Mouse (Mus musculus): ENCODE measurements around the gene Zfp990. TPM values are rescaled to one million over a fixed set of nuclear protein-coding genes. Genes with fewer than 3 reads are reported as not detected.
"Not testable (repeated sequence)": the region's sequence is repeated elsewhere in the genome, so short reads cannot be mapped to it uniquely, and the experiment has no call there.

Gene Zfp990
- 1.6 TPM in 1 of 2 replicates, not detected in the other for polyA plus RNA-seq (2012; rRNA removed)

GRCm38 (mm10) chr4:145510459-145510858 lies at the start of gene Zfp990:
TSS of gene Zfp990 (plus strand) at chr4:145510759.
- H3K27ac ChIP-seq (ENCODE audit: control insufficient read depth, insufficient read depth, low read depth, low read length); H3K4me1 ChIP-seq (ENCODE audit: control insufficient read depth, insufficient read depth, low read length); H3K27me3 ChIP-seq (ENCODE audit: control insufficient read depth, insufficient read depth, low read length); H3K36me3 ChIP-seq (ENCODE audit: control insufficient read depth, insufficient read depth, low read length); H3K4me3 ChIP-seq (ENCODE audit: control insufficient read depth, low read depth, low read length): not testable (repeated sequence)

GRCm38 (mm10) chr4:145463553-145464253 lies 46.9 kb upstream of the Zfp990 start:
- H3K36me3 ChIP-seq (ENCODE audit: control insufficient read depth, insufficient read depth, low read length); H3K4me1 ChIP-seq (ENCODE audit: control insufficient read depth, insufficient read depth, low read length); H3K27me3 ChIP-seq (ENCODE audit: control insufficient read depth, insufficient read depth, low read length): not testable (repeated sequence)
- H3K4me3 ChIP-seq (ENCODE audit: control insufficient read depth, low read depth, low read length), result peak overlapping the region; percentile 87
- peak overlapping the region; percentile 81 for H3K27ac ChIP-seq (ENCODE audit: control insufficient read depth, insufficient read depth, low read depth, low read length)

GRCm38 (mm10) chr4:145478128-145478527 lies 32.4 kb upstream of the Zfp990 start:
- H3K36me3 ChIP-seq (ENCODE audit: control insufficient read depth, insufficient read depth, low read length), result no peaks in the 10 kb centered on the region
- no peaks in the 10 kb centered on the region for H3K27me3 ChIP-seq (ENCODE audit: control insufficient read depth, insufficient read depth, low read length)
- no peaks in the 10 kb centered on the region for H3K4me1 ChIP-seq (ENCODE audit: control insufficient read depth, insufficient read depth, low read length)
- no peak for TF ChIP-seq POLR2A (IDR thresholded peaks at IDR 0.05; ENCODE audit: control insufficient read depth, low read depth, low read length)
- no peak overlapping the region for H3K27ac ChIP-seq (ENCODE audit: control insufficient read depth, insufficient read depth, low read depth, low read length)
- no peak overlapping the region for H3K4me3 ChIP-seq (ENCODE audit: control insufficient read depth, low read depth, low read length)

GRCm38 (mm10) chr4:145480699-145481098 lies 29.9 kb upstream of the Zfp990 start:
- not testable (repeated sequence) for H3K27ac ChIP-seq (ENCODE audit: control insufficient read depth, insufficient read depth, low read depth, low read length); H3K4me1 ChIP-seq (ENCODE audit: control insufficient read depth, insufficient read depth, low read length); H3K4me3 ChIP-seq (ENCODE audit: control insufficient read depth, low read depth, low read length); H3K36me3 ChIP-seq (ENCODE audit: control insufficient read depth, insufficient read depth, low read length); H3K27me3 ChIP-seq (ENCODE audit: control insufficient read depth, insufficient read depth, low read length)

- TF ChIP-seq CTCF (IDR thresholded peaks at IDR 0.05; ENCODE audit: control insufficient read depth, insufficient read depth, insufficient replicate concordance, low read depth, low read length) (no peak), POLR2A (IDR thresholded peaks at IDR 0.05; ENCODE audit: control insufficient read depth, low read depth, low read length) (no peak)
- Histone ChIP-seq H3K36me3 (ENCODE audit: control insufficient read depth, insufficient read depth, low read length) (no peaks in the 10 kb centered on the region), H3K27me3 (ENCODE audit: control insufficient read depth, insufficient read depth, low read length) (no peaks in the 10 kb centered on the region), H3K4me1 (ENCODE audit: control insufficient read depth, insufficient read depth, low read length) (no peaks in the 10 kb centered on the region), H3K27ac (ENCODE audit: control insufficient read depth, insufficient read depth, low read depth, low read length) (no peak overlapping the region), H3K4me3 (ENCODE audit: control insufficient read depth, low read depth, low read length) (no peak overlapping the region)
Observed at GRCm38 (mm10) chr4:145489396-145489795, 21.2 kb upstream of the Zfp990 start.

GRCm38 (mm10) chr4:145492132-145492531 lies 18.4 kb upstream of the Zfp990 start:
- H3K4me3 ChIP-seq (ENCODE audit: control insufficient read depth, low read depth, low read length), result no peak overlapping the region
- no peak overlapping the region for H3K27ac ChIP-seq (ENCODE audit: control insufficient read depth, insufficient read depth, low read depth, low read length)
- no peaks in the 10 kb centered on the region for H3K27me3 ChIP-seq (ENCODE audit: control insufficient read depth, insufficient read depth, low read length)
- H3K36me3 ChIP-seq (ENCODE audit: control insufficient read depth, insufficient read depth, low read length), result no peaks in the 10 kb centered on the region
- no peaks in the 10 kb centered on the region for H3K4me1 ChIP-seq (ENCODE audit: control insufficient read depth, insufficient read depth, low read length)
- TF ChIP-seq CTCF (IDR thresholded peaks at IDR 0.05; ENCODE audit: control insufficient read depth, insufficient read depth, insufficient replicate concordance, low read depth, low read length), result no peak
- no peak for TF ChIP-seq POLR2A (IDR thresholded peaks at IDR 0.05; ENCODE audit: control insufficient read depth, low read depth, low read length)

GRCm38 (mm10) chr4:145493316-145493715 lies 17.2 kb upstream of the Zfp990 start:
- H3K4me1 ChIP-seq (ENCODE audit: control insufficient read depth, insufficient read depth, low read length); H3K4me3 ChIP-seq (ENCODE audit: control insufficient read depth, low read depth, low read length); H3K27ac ChIP-seq (ENCODE audit: control insufficient read depth, insufficient read depth, low read depth, low read length); H3K27me3 ChIP-seq (ENCODE audit: control insufficient read depth, insufficient read depth, low read length); H3K36me3 ChIP-seq (ENCODE audit: control insufficient read depth, insufficient read depth, low read length): not testable (repeated sequence)

GRCm38 (mm10) chr4:145514637-145515036 lies 4.1 kb downstream of the Zfp990 start:
- not testable (repeated sequence) for H3K4me1 ChIP-seq (ENCODE audit: control insufficient read depth, insufficient read depth, low read length); H3K36me3 ChIP-seq (ENCODE audit: control insufficient read depth, insufficient read depth, low read length); H3K4me3 ChIP-seq (ENCODE audit: control insufficient read depth, low read depth, low read length); H3K27ac ChIP-seq (ENCODE audit: control insufficient read depth, insufficient read depth, low read depth, low read length); H3K27me3 ChIP-seq (ENCODE audit: control insufficient read depth, insufficient read depth, low read length)

- not testable (repeated sequence) for H3K4me1 ChIP-seq (ENCODE audit: control insufficient read depth, insufficient read depth, low read length); H3K36me3 ChIP-seq (ENCODE audit: control insufficient read depth, insufficient read depth, low read length); H3K4me3 ChIP-seq (ENCODE audit: control insufficient read depth, low read depth, low read length); H3K27ac ChIP-seq (ENCODE audit: control insufficient read depth, insufficient read depth, low read depth, low read length); H3K27me3 ChIP-seq (ENCODE audit: control insufficient read depth, insufficient read depth, low read length)
Observed at GRCm38 (mm10) chr4:145515776-145516565, 5.4 kb downstream of the Zfp990 start.

GRCm38 (mm10) chr4:145517391-145517790 lies 6.8 kb downstream of the Zfp990 start:
- H3K27ac ChIP-seq (ENCODE audit: control insufficient read depth, insufficient read depth, low read depth, low read length); H3K36me3 ChIP-seq (ENCODE audit: control insufficient read depth, insufficient read depth, low read length); H3K4me3 ChIP-seq (ENCODE audit: control insufficient read depth, low read depth, low read length); H3K4me1 ChIP-seq (ENCODE audit: control insufficient read depth, insufficient read depth, low read length); H3K27me3 ChIP-seq (ENCODE audit: control insufficient read depth, insufficient read depth, low read length): not testable (repeated sequence)

- H3K36me3 ChIP-seq (ENCODE audit: control insufficient read depth, insufficient read depth, low read length); H3K27me3 ChIP-seq (ENCODE audit: control insufficient read depth, insufficient read depth, low read length); H3K27ac ChIP-seq (ENCODE audit: control insufficient read depth, insufficient read depth, low read depth, low read length); H3K4me1 ChIP-seq (ENCODE audit: control insufficient read depth, insufficient read depth, low read length); H3K4me3 ChIP-seq (ENCODE audit: control insufficient read depth, low read depth, low read length): not testable (repeated sequence)
Observed at GRCm38 (mm10) chr4:145543861-145544260, 33.3 kb downstream of the Zfp990 start.
